Mouse (Mus musculus) forebrain, embryonic 14.5 days (tissue): ENCODE results near the gene Cyb561. TPM values are rescaled to one million over a fixed set of nuclear protein-coding genes. Genes with fewer than 3 reads are reported as not detected.
A peak's percentile ranks its signal among the peaks of the same experiment; 100 is the strongest.

Experiments
- ATAC-seq: fragments of 200-750 bp; cut with Nextera tagmentation; 2 replicates; pipeline ENCODE4 v1.8.0; 2017; ENCODE audit warnings: mild to moderate bottlenecking, moderate library complexity
- DNase-seq: peaks from one replicate; pipeline ENCODE4 v3.0.0-alpha.2; 2015; ENCODE audit warnings: low spot score
- H3K27ac ChIP-seq: fragments of 300-500 bp; sonication (generic); 2 replicates; pipeline ENCODE4 v1.5.1; 2014; ENCODE audit warnings: low read depth, mild to moderate bottlenecking, control low read depth, low read length, moderate library complexity
- H3K27me3 ChIP-seq: fragments of 300-500 bp; sonication (generic); replicated peaks from 2 replicates; pipeline ENCODE4 v1.6.1; 2014; ENCODE audit warnings: low read length, control low read depth, mixed read lengths; ENCODE audit not compliant: control insufficient read depth, insufficient read depth
- H3K36me3 ChIP-seq: fragments of 300-500 bp; sonication (generic); 2 replicates; pipeline ENCODE4 v1.6.1; 2014; ENCODE audit warnings: low read length, control low read depth; ENCODE audit not compliant: control insufficient read depth, insufficient read depth
- H3K4me1 ChIP-seq: fragments of 300-500 bp; sonication (generic); 2 replicates; pipeline ENCODE4 v1.6.1; 2014; ENCODE audit warnings: antibody characterized with exemption, low read length, control low read depth; ENCODE audit not compliant: control insufficient read depth, insufficient read depth
- H3K4me2 ChIP-seq: fragments of 300-500 bp; sonication (generic); 2 replicates; pipeline ENCODE4 v1.6.1; 2014; ENCODE audit warnings: mild to moderate bottlenecking, control low read depth, low read length
- H3K4me3 ChIP-seq: fragments of 300-500 bp; sonication (generic); 2 replicates; pipeline ENCODE4 v1.5.1; 2014; ENCODE audit warnings: low read depth, low read length, control low read depth
- H3K9ac ChIP-seq: fragments of 300-500 bp; sonication (generic); 2 replicates; pipeline ENCODE4 v1.6.1; 2014; ENCODE audit warnings: mild to moderate bottlenecking, low read length, control low read depth, moderate library complexity
- H3K9me3 ChIP-seq: fragments of 300-500 bp; sonication (generic); replicated peaks from 2 replicates; pipeline ENCODE4 v1.6.1; 2016; ENCODE audit warnings: low read length, control low read depth, mixed read lengths; ENCODE audit not compliant: control insufficient read depth
- WGBS: fragments of 180-500 bp; shearing (Covaris S2); extraction: QIAGEN DNeasy Blood & Tissue Kit; methylation state at CpG from one replicate; pipeline ENCODE4 v1.1.7; 2014; 5-methylcytosine and 5-hydroxymethylcytosine counted together
- polyA plus RNA-seq: library from polyadenylated mRNA; unstranded; fragments of >200 nt; fragmentation: Nextera tagmentation; extraction: Ambion mirVana; gene quantifications from 2 replicates; pipeline ENCODE4 v1.2.1, GENCODE M21; 2014

Gene Cyb561
- polyA plus RNA-seq, 1 experiment from 2014 or later, result 26.0 TPM

DNA sequence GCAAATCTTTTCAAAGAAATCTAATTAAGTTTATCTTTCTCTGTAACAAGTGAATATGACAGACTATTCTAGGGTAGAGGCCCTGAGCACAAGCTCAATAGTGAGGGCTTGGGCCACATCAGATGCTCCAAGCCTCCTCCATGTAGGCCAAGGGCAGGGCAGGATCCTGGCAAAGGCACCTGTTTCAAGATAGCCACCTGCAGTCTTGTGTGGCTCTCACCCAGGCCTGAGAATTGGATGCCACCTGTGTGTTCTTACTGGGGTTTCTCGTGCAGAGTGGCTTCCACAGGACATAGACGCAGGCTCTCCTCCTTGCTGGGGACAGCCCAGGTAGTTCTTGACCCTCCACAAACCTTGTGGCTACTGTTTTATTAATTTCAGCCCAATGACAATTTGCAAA, 25.1 kb upstream of the Cyb561 start:
- DNase-seq (no peak), ATAC-seq (no peak)
- Histone ChIP-seq H3K27ac (no peak overlapping the region), H3K4me2 (no peak overlapping the region), H3K4me1 (no peaks in the 10 kb centered on the region), H3K9ac (no peak overlapping the region), H3K27me3 (no peaks in the 10 kb centered on the region), H3K4me3 (no peak overlapping the region), H3K36me3 (no peaks in the 10 kb centered on the region), H3K9me3 (no peaks in the 10 kb centered on the region)
- WGBS, result 86% methylated on average over 2 of the region's 2 CpGs

DNA sequence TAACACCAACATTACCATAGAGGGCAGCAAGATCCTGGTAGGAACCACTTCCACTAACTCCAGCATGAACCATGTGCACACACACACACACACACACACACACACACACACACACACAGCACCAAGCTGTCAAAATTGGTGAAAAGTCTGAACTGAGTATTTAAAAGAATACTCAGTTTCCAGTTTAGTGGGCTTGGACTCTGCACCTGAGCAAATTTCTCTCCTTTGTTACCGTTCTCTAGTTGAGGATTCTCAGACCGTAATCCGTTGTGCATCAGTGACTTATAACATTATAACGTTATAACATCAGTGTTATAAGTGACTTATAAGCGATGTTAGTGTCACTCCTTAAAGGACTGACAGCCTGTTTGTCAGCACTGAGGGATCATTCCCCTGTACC, 22.5 kb upstream of the Cyb561 start:
- DNase-seq (no peak), ATAC-seq (no peak)
- WGBS, result 86% methylated on average over 5 of the region's 5 CpGs
- Histone ChIP-seq H3K9ac (no peak overlapping the region), H3K36me3 (no peaks in the 10 kb centered on the region), H3K27me3 (no peaks in the 10 kb centered on the region), H3K4me1 (no peaks in the 10 kb centered on the region), H3K9me3 (no peaks in the 10 kb centered on the region), H3K4me3 (no peak overlapping the region), H3K27ac (no peak overlapping the region), H3K4me2 (no peak overlapping the region)

GRCm38 (mm10) chr11:105975050-105975449, 21.9 kb upstream of the Cyb561 start:
- Histone ChIP-seq H3K4me3 (no peak overlapping the region), H3K27me3 (no peaks in the 10 kb centered on the region), H3K4me2 (no peak overlapping the region), H3K9ac (no peak overlapping the region), H3K9me3 (no peaks in the 10 kb centered on the region), H3K4me1 (no peaks in the 10 kb centered on the region), H3K36me3 (no peaks in the 10 kb centered on the region), H3K27ac (no peak overlapping the region)
- ATAC-seq (no peak), DNase-seq (no peak)
- 78% methylated on average over 3 of the region's 3 CpGs for WGBS

DNA sequence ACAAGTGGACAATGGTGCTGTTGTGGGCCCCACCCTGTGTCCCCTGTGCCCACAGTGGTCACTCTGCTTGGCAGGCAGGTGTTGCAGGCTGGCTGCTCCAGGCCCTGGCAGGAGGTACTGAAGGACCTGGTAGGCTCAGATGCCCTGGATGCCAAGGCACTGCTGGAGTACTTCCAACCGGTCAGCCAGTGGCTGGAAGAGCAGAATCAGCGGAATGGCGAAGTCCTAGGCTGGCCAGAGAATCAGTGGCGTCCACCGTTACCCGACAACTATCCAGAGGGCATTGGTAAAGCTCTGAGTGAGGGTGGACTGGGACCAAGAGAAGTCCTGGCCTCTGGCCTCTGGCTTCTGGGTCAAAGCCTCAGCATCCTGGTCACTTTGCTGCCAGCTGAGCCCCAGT, 21.5 kb upstream of the Cyb561 start:
- Histone ChIP-seq H3K27me3 (no peaks in the 10 kb centered on the region), H3K4me1 (no peaks in the 10 kb centered on the region), H3K9me3 (no peaks in the 10 kb centered on the region), H3K36me3 (no peaks in the 10 kb centered on the region), H3K4me3 (no peak overlapping the region), H3K9ac (no peak overlapping the region), H3K27ac (no peak overlapping the region), H3K4me2 (no peak overlapping the region)
- WGBS, result 91% methylated on average over 6 of the region's 6 CpGs
- ATAC-seq (no peak), DNase-seq (no peak)

DNA sequence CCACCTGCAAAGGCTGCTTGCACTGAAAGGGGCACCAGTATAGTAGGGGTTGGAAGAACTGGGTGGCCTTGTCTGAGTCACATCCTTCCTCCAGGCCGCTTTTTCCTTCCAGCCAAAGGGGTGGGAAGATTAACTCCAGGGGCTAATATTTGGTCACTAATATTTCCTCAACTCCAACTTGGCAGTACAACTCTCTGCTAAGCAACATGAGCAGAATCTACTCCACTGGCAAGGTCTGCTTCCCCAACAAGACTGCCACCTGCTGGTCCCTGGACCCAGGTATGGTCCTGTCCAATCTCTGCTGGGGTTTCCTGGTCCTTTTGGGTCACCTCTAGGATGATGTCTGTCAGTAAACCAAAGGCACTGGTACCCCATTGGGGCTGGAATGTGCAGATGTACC, 16.4 kb upstream of the Cyb561 start:
- Histone ChIP-seq H3K4me2 (no peak overlapping the region), H3K4me1 (peaks cover 4% of the 10 kb centered on the region; the same call in 1 of the 2 replicates), H3K36me3 (no peaks in the 10 kb centered on the region), H3K27ac (no peak overlapping the region), H3K9me3 (no peaks in the 10 kb centered on the region), H3K27me3 (peaks cover 22% of the 10 kb centered on the region), H3K4me3 (no peak overlapping the region), H3K9ac (no peak overlapping the region)
- ATAC-seq, result no peak
- peak; percentile 23 for DNase-seq
- WGBS, result 67% methylated on average over 1 of the region's 1 CpGs

- H3K9me3 ChIP-seq, result no peaks in the 10 kb centered on the region
- peaks cover 4% of the 10 kb centered on the region; the same call in 1 of the 2 replicates for H3K4me1 ChIP-seq
- no peak overlapping the region for H3K9ac ChIP-seq
- H3K4me2 ChIP-seq, result peak overlapping the region; percentile 99; the same call in 1 of the 2 replicates
- 44% methylated on average over 10 of the region's 10 CpGs for WGBS
- H3K27ac ChIP-seq, result no peak overlapping the region
- DNase-seq (no peak), ATAC-seq (no peak)
- peaks cover 22% of the 10 kb centered on the region for H3K27me3 ChIP-seq
- H3K4me3 ChIP-seq, result 0 out of 2 replicates have a peak overlapping the region, but pooled peaks have one; percentile 52
- no peaks in the 10 kb centered on the region for H3K36me3 ChIP-seq
These were observed 15.8 kb upstream of the Cyb561 start for GRCm38 (mm10) chr11:105968948-105969347.

GRCm38 (mm10) chr11:105967741-105968574, 14.8 kb upstream of the Cyb561 start, which contains the start of gene Ace:
Ace (plus strand) TSS chr11:105967945.
- peak; percentile 29 for DNase-seq
- peaks cover 22% of the 10 kb centered on the region for H3K27me3 ChIP-seq
- peak within 1 kb of the TSS; percentile 99 for H3K4me2 ChIP-seq
- no peaks in the 10 kb centered on the region for H3K9me3 ChIP-seq
- under 1% methylated on average over 74 of the region's 76 CpGs for WGBS
- peak within 1 kb of the TSS; percentile 67 for H3K9ac ChIP-seq
- peak within 1 kb of the TSS; percentile 9; the same call in 1 of the 2 replicates for H3K27ac ChIP-seq
- peak; percentile 68 for ATAC-seq
- peaks cover 4% of the 10 kb centered on the region; the same call in 1 of the 2 replicates for H3K4me1 ChIP-seq
- no peaks in the 10 kb centered on the region for H3K36me3 ChIP-seq
- peak within 1 kb of the TSS; percentile 52 for H3K4me3 ChIP-seq

DNA sequence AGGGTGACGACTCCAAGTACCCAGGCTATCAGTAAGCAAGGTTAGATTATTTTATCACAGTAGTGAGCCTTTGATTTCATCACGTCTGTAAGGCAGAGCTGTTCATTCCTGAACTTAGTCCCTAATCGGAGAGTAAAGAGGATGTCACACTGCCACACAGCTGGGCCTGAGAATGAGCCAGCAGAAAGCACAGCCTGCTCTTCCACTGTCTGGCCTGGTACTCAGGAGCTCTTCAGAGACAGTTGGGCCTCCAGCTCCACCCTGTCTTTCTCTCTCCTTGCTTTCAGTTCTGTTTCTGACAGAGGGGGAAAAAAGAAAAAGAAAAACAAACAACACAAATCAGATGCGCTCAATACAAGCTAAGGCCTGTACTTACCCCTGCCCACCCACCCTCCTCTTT, 13.2 kb upstream of the Cyb561 start:
- WGBS, result 76% methylated on average over 4 of the region's 4 CpGs
- Histone ChIP-seq H3K27me3 (peaks cover 22% of the 10 kb centered on the region), H3K9me3 (no peaks in the 10 kb centered on the region), H3K27ac (no peak overlapping the region), H3K4me3 (no peak overlapping the region), H3K4me1 (peaks cover 4% of the 10 kb centered on the region; the same call in 1 of the 2 replicates), H3K9ac (no peak overlapping the region), H3K36me3 (no peaks in the 10 kb centered on the region), H3K4me2 (no peak overlapping the region)
- ATAC-seq (no peak), DNase-seq (no peak)

- H3K4me2 ChIP-seq, result no peak overlapping the region
- peaks cover 22% of the 10 kb centered on the region for H3K27me3 ChIP-seq
- no peak overlapping the region for H3K27ac ChIP-seq
- H3K4me1 ChIP-seq, result peaks cover 4% of the 10 kb centered on the region; the same call in 1 of the 2 replicates
- no peak for ATAC-seq
- DNase-seq, result no peak
- no peak overlapping the region for H3K9ac ChIP-seq
- H3K4me3 ChIP-seq, result no peak overlapping the region
- H3K36me3 ChIP-seq, result no peaks in the 10 kb centered on the region
- no peaks in the 10 kb centered on the region for H3K9me3 ChIP-seq
- WGBS, result 67% methylated on average over 5 of the region's 5 CpGs
These were observed 11.6 kb upstream of the Cyb561 start for GRCm38 (mm10) chr11:105964691-105965090.
